Mouse (Mus musculus) ovary, postnatal 14 days (tissue): Measurements from ENCODE around the gene Rftn2.

Source experiments
- DNase-seq: peaks from one replicate; pipeline ENCODE4 v3.0.0; 2022; ENCODE audit warnings: low spot score

The Rftn2 gene

GRCm38 (mm10) chr1:55123561-55123960 is 103.0 kb downstream of the Rftn2 start:
- DNase-seq: no peak

- DNase-seq: no peak
Observed at GRCm38 (mm10) chr1:55123046-55123445, 103.5 kb downstream of the Rftn2 start.
